Mouse (Mus musculus): ENCODE data around the gene Helz.
"Not testable (repeated sequence)": the region's sequence is repeated elsewhere in the genome, so short reads cannot be mapped to it uniquely, and the experiment has no call there.

Helz gene

GRCm38 (mm10) chr11:107547351-107548203, at the start of gene Helz:
Helz (plus strand) TSS chr11:107547930.
- peak; percentile 71 to 73 for DNase-seq (ENCODE audit: low spot score in 2 of 2)

GRCm38 (mm10) chr11:107502801-107503200, 44.9 kb upstream of the Helz start:
- DNase-seq (ENCODE audit: low spot score in 2 of 2) = no peak

GRCm38 (mm10) chr11:107504364-107504763, 43.4 kb upstream of the Helz start:
- DNase-seq (ENCODE audit: low spot score in 2 of 2) = not testable (repeated sequence)

- DNase-seq (ENCODE audit: low spot score in 2 of 2) = peak in 1 of 2 experiments; percentile 10
Observed at GRCm38 (mm10) chr11:107506260-107506659, 41.5 kb upstream of the Helz start.

GRCm38 (mm10) chr11:107509631-107510338, 37.9 kb upstream of the Helz start:
- DNase-seq (ENCODE audit: low spot score in 2 of 2) = no peak

- DNase-seq (ENCODE audit: low spot score in 2 of 2) = no peak
Observed at GRCm38 (mm10) chr11:107510362-107511269, 37.1 kb upstream of the Helz start.

GRCm38 (mm10) chr11:107511954-107512353, 35.8 kb upstream of the Helz start:
- DNase-seq (ENCODE audit: low spot score in 2 of 2) = peak; percentile 24 to 29

GRCm38 (mm10) chr11:107513047-107513446, 34.7 kb upstream of the Helz start:
- no peak for DNase-seq (ENCODE audit: low spot score in 2 of 2)

GRCm38 (mm10) chr11:107516387-107516786, 31.3 kb upstream of the Helz start:
- no peak for DNase-seq (ENCODE audit: low spot score in 2 of 2)

GRCm38 (mm10) chr11:107518645-107519429, 28.9 kb upstream of the Helz start:
- DNase-seq (ENCODE audit: low spot score in 2 of 2) = no peak

GRCm38 (mm10) chr11:107521153-107521552, 26.6 kb upstream of the Helz start:
- no peak for DNase-seq (ENCODE audit: low spot score in 2 of 2)

GRCm38 (mm10) chr11:107524966-107525365, 22.8 kb upstream of the Helz start:
- DNase-seq (ENCODE audit: low spot score in 2 of 2) = no peak

- no peak for DNase-seq (ENCODE audit: low spot score in 2 of 2)
Observed at GRCm38 (mm10) chr11:107527632-107528031, 20.1 kb upstream of the Helz start.

- peak; percentile 34 to 41 for DNase-seq (ENCODE audit: low spot score in 2 of 2)
Observed at GRCm38 (mm10) chr11:107529320-107529719, 18.4 kb upstream of the Helz start.

GRCm38 (mm10) chr11:107531445-107531844, 16.3 kb upstream of the Helz start:
- DNase-seq (ENCODE audit: low spot score in 2 of 2) = no peak

GRCm38 (mm10) chr11:107532271-107532670, 15.5 kb upstream of the Helz start:
- no peak for DNase-seq (ENCODE audit: low spot score in 2 of 2)

GRCm38 (mm10) chr11:107538994-107539393, 8.7 kb upstream of the Helz start:
- no peak for DNase-seq (ENCODE audit: low spot score in 2 of 2)

- no peak for DNase-seq (ENCODE audit: low spot score in 2 of 2)
Observed at GRCm38 (mm10) chr11:107540339-107540738, 7.4 kb upstream of the Helz start.

- DNase-seq (ENCODE audit: low spot score in 2 of 2) = no peak
Observed at GRCm38 (mm10) chr11:107545747-107546476, 1.8 kb upstream of the Helz start.

GRCm38 (mm10) chr11:107546667-107547301, 946 bp upstream of the Helz start:
- DNase-seq (ENCODE audit: low spot score in 2 of 2) = peak in 1 of 2 experiments; percentile 13

Measured in spleen, postnatal 36 days (tissue).